Mouse (Mus musculus) lung, postnatal 0 days (tissue): ENCODE data around the gene Srek1ip1.

ENCODE experiments used
- CTCF ChIP-seq: IDR thresholded peaks from 2 replicates; pipeline ENCODE4 v1.5.1; 2016; ENCODE audit warnings: antibody characterized with exemption, mild to moderate bottlenecking
- EP300 ChIP-seq: IDR thresholded peaks from 2 replicates; pipeline ENCODE4 v1.6.1; 2016; ENCODE audit warnings: antibody characterized with exemption, mild to moderate bottlenecking, control low read depth

GRCm38 (mm10) chr13:104843295-104844089 lies 51.2 kb downstream of the Srek1ip1 start:
- TF ChIP-seq CTCF (no peak), EP300 (no peak)
